Mouse (Mus musculus): Measurements from ENCODE around the gene Igf1r.

- no peak for TF ChIP-seq CTCF (IDR thresholded peaks at IDR 0.05; ENCODE audit: extremely low read depth, insufficient read depth, insufficient read length, insufficient replicate concordance)
- TF ChIP-seq POLR2A (IDR thresholded peaks at IDR 0.05; ENCODE audit: low read depth, low read length), result no peak
These were observed 142.9 kb downstream of the Igf1r start for GRCm38 (mm10) chr7:68095574-68095973.

All from spleen, adult 2 months (tissue).